Comparison of ENCODE assay signal across 10 mouse cellular contexts in genomic region chr2:92360893-92361292, GRCm38 (mm10). TPM values are rescaled to one million over a fixed set of nuclear protein-coding genes. Genes with fewer than 3 reads are reported as not detected.
DNase-seq lines count a peak whose midpoint lies in the region; ATAC-seq lines count a peak whose summit lies in the region.
"Had no signal": no experiment of that assay in that cellular context is flagged by ENCODE, and none has a peak within 500 bp of the region (broad histone marks: within the 10 kb centered on the region; RNA-seq: fewer than 3 reads in every experiment).

No protein-coding gene starts in this region.

- no peak overlapping the region for H3K9ac ChIP-seq in limb, embryonic 11.5 days (ENCODE audit: low read length)
- no peak overlapping the region for H3K9ac ChIP-seq in stomach, embryonic 16.5 days (ENCODE audit: low read length)

- ATAC-seq in limb, embryonic 11.5 days (ENCODE audit: insufficient number of reproducible peaks, low FRiP score, low TSS enrichment, low read depth), result peak; percentile 27; the same call in 1 of the 2 replicates
- ATAC-seq in stomach, embryonic 16.5 days (ENCODE audit: insufficient read depth, low FRiP score), result peak; percentile 44; the same call in 1 of the 2 replicates
- ATAC-seq: inflammation-experienced regulatory T-cells, adult 6 months had no signal

- no peak overlapping the region for H3K4me2 ChIP-seq in limb, embryonic 11.5 days (ENCODE audit: low read depth, severe bottlenecking)
- H3K4me2 ChIP-seq in stomach, embryonic 16.5 days (ENCODE audit: low read depth, low read length), result no peak overlapping the region

- peak; percentile 57 for DNase-seq in adrenal gland, postnatal 14 days
- DNase-seq in adrenal gland, adult 2 months, result no peak
- DNase-seq in limb, embryonic 11.5 days (ENCODE audit: low spot score), result no peak
- no peak for DNase-seq in limb, embryonic 10.5 days (ENCODE audit: low spot score)
- DNase-seq in liver (peak; percentile 67), MN1 (ENCODE audit: low spot score) (no peak)
- no peak for DNase-seq in layer of hippocampus, adult 9-11 months
- DNase-seq: heart, adult 18-20 months had no signal

- no peak overlapping the region for H3K27ac ChIP-seq in limb, embryonic 11.5 days (replicated peaks; ENCODE audit: low read depth, low read length)
- no peak overlapping the region for H3K27ac ChIP-seq in limb, embryonic 10.5 days
- H3K27ac ChIP-seq in stomach, embryonic 16.5 days (ENCODE audit: low read length), result no peak overlapping the region; the same call in 1 of the 2 replicates

- H3K9me3 ChIP-seq in limb, embryonic 11.5 days (ENCODE audit: control insufficient read depth, low read length), result no peaks in the 10 kb centered on the region
- H3K9me3 ChIP-seq in limb, embryonic 10.5 days (replicated peaks), result no peaks in the 10 kb centered on the region
- no peaks in the 10 kb centered on the region for H3K9me3 ChIP-seq in stomach, embryonic 16.5 days (replicated peaks; ENCODE audit: control insufficient read depth, low read length)

- no peak overlapping the region for H3K4me3 ChIP-seq in limb, embryonic 11.5 days (ENCODE audit: low read depth, low read length)
- H3K4me3 ChIP-seq in limb, embryonic 10.5 days, result no peak overlapping the region
- H3K4me3 ChIP-seq in stomach, embryonic 16.5 days (replicated peaks; ENCODE audit: low read length), result no peak overlapping the region

- no peaks in the 10 kb centered on the region for H3K27me3 ChIP-seq in limb, embryonic 11.5 days (ENCODE audit: control insufficient read depth, insufficient read depth, low read length)
- no peaks in the 10 kb centered on the region for H3K27me3 ChIP-seq in limb, embryonic 10.5 days (ENCODE audit: low read depth, poor library complexity, severe bottlenecking)
- H3K27me3 ChIP-seq in stomach, embryonic 16.5 days (ENCODE audit: control insufficient read depth, insufficient read depth, low read length), result no peaks in the 10 kb centered on the region

- H3K36me3 ChIP-seq in limb, embryonic 11.5 days (ENCODE audit: control insufficient read depth, insufficient read depth, low read length), result peaks cover 7% of the 10 kb centered on the region; the same call in 1 of the 2 replicates
- peaks cover 85% of the 10 kb centered on the region for H3K36me3 ChIP-seq in limb, embryonic 10.5 days
- 0 out of 2 replicates have a peak, but pooled peaks cover 14% of the 10 kb centered on the region for H3K36me3 ChIP-seq in stomach, embryonic 16.5 days (ENCODE audit: control insufficient read depth, insufficient read depth, low read length)

- WGBS in limb, embryonic 11.5 days, result 25% methylated on average over 12 of the region's 12 CpGs
- 22% methylated on average over 12 of the region's 12 CpGs for WGBS in limb, embryonic 10.5 days
- WGBS in stomach, embryonic 16.5 days, result 29% methylated on average over 12 of the region's 12 CpGs

- H3K4me1 ChIP-seq in limb, embryonic 11.5 days (ENCODE audit: control insufficient read depth, insufficient read depth, low read length), result no peaks in the 10 kb centered on the region
- no peaks in the 10 kb centered on the region for H3K4me1 ChIP-seq in limb, embryonic 10.5 days
- no peaks in the 10 kb centered on the region for H3K4me1 ChIP-seq in stomach, embryonic 16.5 days (ENCODE audit: control insufficient read depth, insufficient read depth, low read length)

RNA-seq across cellular contexts. Expression of gene Pex16, which starts 13.6 kb away (rescaled TPM):
- total RNA-seq in adrenal gland, postnatal 14 days (2021), result 117 and 129 TPM in 2 replicates
- 100 to 1,000 TPM; 102 to 212 TPM for total RNA-seq in adrenal gland, adult 2 months (2021)
- polyA plus RNA-seq in adrenal gland, adult 2 months (2012; rRNA removed), result 199 and 254 TPM in 2 replicates
- 14.2 and 15.1 TPM in 2 replicates for polyA plus RNA-seq in limb, embryonic 11.5 days (2014; fragmentation: Nextera tagmentation; extraction: Ambion mirVana)
- polyA plus RNA-seq in limb, embryonic 10.5 days (2016; fragmentation: Nextera tagmentation; extraction: Ambion mirVana), result 19.6 and 20.6 TPM in 2 replicates
- polyA plus RNA-seq in stomach, embryonic 16.5 days (2015; fragmentation: Nextera tagmentation; extraction: Ambion mirVana), result 27.8 and 31.9 TPM in 2 replicates

RNA-seq across cellular contexts. Expression of gene Large2, which starts 13.8 kb away (rescaled TPM):
- 1.6 and 2.7 TPM in 2 replicates for total RNA-seq in adrenal gland, postnatal 14 days (2021)
- total RNA-seq in adrenal gland, adult 2 months (2021), result 1 to 10 TPM in 1 of 2 experiments, under 1 TPM in 1; 0.45 to 1.4 TPM
- polyA plus RNA-seq in adrenal gland, adult 2 months (2012; rRNA removed), result 1.3 and 2.2 TPM in 2 replicates
- 11.8 and 13.2 TPM in 2 replicates for polyA plus RNA-seq in limb, embryonic 11.5 days (2014; fragmentation: Nextera tagmentation; extraction: Ambion mirVana)
- polyA plus RNA-seq in limb, embryonic 10.5 days (2016; fragmentation: Nextera tagmentation; extraction: Ambion mirVana), result 11.5 and 13.0 TPM in 2 replicates
- polyA plus RNA-seq in stomach, embryonic 16.5 days (2015; fragmentation: Nextera tagmentation; extraction: Ambion mirVana), result 12.6 and 15.5 TPM in 2 replicates

RNA-seq across cellular contexts. Expression of gene 1700029I15Rik, which starts 21.4 kb away (rescaled TPM):
- 9.6 and 9.7 TPM in 2 replicates for total RNA-seq in adrenal gland, postnatal 14 days (2021)
- total RNA-seq in adrenal gland, adult 2 months (2021), result 10 to 100 TPM in 1 of 2 experiments, 1 to 10 TPM in 1; 4.9 to 14.6 TPM
- 10.5 and 15.0 TPM in 2 replicates for polyA plus RNA-seq in adrenal gland, adult 2 months (2012; rRNA removed)
- 1.2 and 1.9 TPM in 2 replicates for polyA plus RNA-seq in limb, embryonic 11.5 days (2014; fragmentation: Nextera tagmentation; extraction: Ambion mirVana)
- 2.5 and 3.3 TPM in 2 replicates for polyA plus RNA-seq in limb, embryonic 10.5 days (2016; fragmentation: Nextera tagmentation; extraction: Ambion mirVana)
- 3.5 and 5.4 TPM in 2 replicates for polyA plus RNA-seq in stomach, embryonic 16.5 days (2015; fragmentation: Nextera tagmentation; extraction: Ambion mirVana)

RNA-seq across cellular contexts. Expression of gene Mapk8ip1, which starts 40.2 kb away (rescaled TPM):
- total RNA-seq in adrenal gland, postnatal 14 days (2021), result 21.2 and 22.8 TPM in 2 replicates
- 10 to 100 TPM; 30.2 to 34.9 TPM for total RNA-seq in adrenal gland, adult 2 months (2021)
- polyA plus RNA-seq in adrenal gland, adult 2 months (2012; rRNA removed), result 60.9 and 67.1 TPM in 2 replicates
- polyA plus RNA-seq in limb, embryonic 11.5 days (2014; fragmentation: Nextera tagmentation; extraction: Ambion mirVana), result 15.1 and 19.9 TPM in 2 replicates
- 28.5 and 36.3 TPM in 2 replicates for polyA plus RNA-seq in limb, embryonic 10.5 days (2016; fragmentation: Nextera tagmentation; extraction: Ambion mirVana)
- 12.5 and 14.9 TPM in 2 replicates for polyA plus RNA-seq in stomach, embryonic 16.5 days (2015; fragmentation: Nextera tagmentation; extraction: Ambion mirVana)

Comparison
In these comparisons a context has a peak if more than half of its experiments do, and no peak if none do; other contexts are left out.
1. DNase-seq: peak in adrenal gland, postnatal 14 days (single experiment) and liver (single experiment); none in adrenal gland, adult 2 months (single experiment), limb, embryonic 11.5 days (single experiment), limb, embryonic 10.5 days (single experiment), layer of hippocampus, adult 9-11 months (single experiment) and MN1 (single experiment).